Mouse (Mus musculus) stomach, postnatal 0 days (tissue): ENCODE results near the gene A730071L15Rik.

Experiments used
- CTCF ChIP-seq: IDR thresholded peaks from 2 replicates; pipeline ENCODE4 v1.5.1; 2016; ENCODE audit warnings: antibody characterized with exemption, low read depth, mild to moderate bottlenecking, moderate library complexity
- EP300 ChIP-seq: optimal IDR thresholded peaks from 2 replicates; pipeline ENCODE3; 2016; ENCODE audit warnings: antibody characterized with exemption

DNA sequence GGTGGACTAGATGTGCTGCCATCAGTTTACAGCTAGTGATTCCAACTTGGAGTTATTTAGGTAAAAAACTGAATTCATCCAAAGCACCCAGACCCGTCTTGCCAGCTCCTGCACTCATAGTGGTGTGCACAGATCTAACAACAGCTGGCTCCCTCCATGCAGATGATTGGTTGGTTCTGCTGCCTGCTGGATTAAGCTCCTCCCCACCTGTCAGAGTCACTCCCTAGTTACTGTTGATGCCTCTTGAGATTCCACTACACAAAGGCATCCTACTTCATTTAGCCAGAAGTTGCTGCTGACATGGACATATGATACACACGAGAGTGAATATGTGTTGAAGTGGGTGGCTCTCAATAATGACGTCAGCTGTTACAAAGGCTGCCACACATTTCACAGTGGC is 17.0 kb downstream of the A730071L15Rik start:
- TF ChIP-seq EP300 (no peak), CTCF (no peak)
